Mouse (Mus musculus) heart, postnatal 0 days (tissue): ENCODE results near the gene Arhgap15. TPM values are rescaled to one million over a fixed set of nuclear protein-coding genes. Genes with fewer than 3 reads are reported as not detected.

Experiments used
- ATAC-seq: fragments of 200-750 bp; cut with Nextera tagmentation; 2 replicates; pipeline ENCODE4 v1.8.0; 2017; ENCODE audit warnings: low read depth, moderate number of reproducible peaks, moderate library complexity; ENCODE audit not compliant: insufficient read depth
- DNase-seq: peaks from one replicate; pipeline ENCODE4 v3.0.0-alpha.2; 2016; ENCODE audit warnings: low spot score
- H3K27ac ChIP-seq: fragments of 300-500 bp; sonication (generic); 2 replicates; pipeline ENCODE4 v1.5.1; 2014; ENCODE audit warnings: low read depth, mild to moderate bottlenecking
- H3K27me3 ChIP-seq: fragments of 300-500 bp; sonication (generic); 2 replicates; pipeline ENCODE4 v1.6.1; 2014; ENCODE audit warnings: low read length, mixed read lengths; ENCODE audit not compliant: control insufficient read depth, insufficient read depth
- H3K36me3 ChIP-seq: fragments of 300-500 bp; sonication (generic); replicated peaks from 2 replicates; pipeline ENCODE4 v1.6.1; 2014; ENCODE audit warnings: low read length, mixed read lengths; ENCODE audit not compliant: control insufficient read depth, insufficient read depth
- H3K4me1 ChIP-seq: fragments of 300-500 bp; sonication (generic); 2 replicates; pipeline ENCODE4 v1.6.1; 2014; ENCODE audit warnings: antibody characterized with exemption; ENCODE audit not compliant: control insufficient read depth, insufficient read depth
- H3K4me2 ChIP-seq: fragments of 300-500 bp; sonication (generic); 2 replicates; pipeline ENCODE4 v1.6.1; 2014; ENCODE audit warnings: low read depth, mild to moderate bottlenecking, low read length, moderate library complexity
- H3K4me3 ChIP-seq: fragments of 300-500 bp; sonication (generic); 2 replicates; pipeline ENCODE4 v1.5.1; 2014; ENCODE audit warnings: low read depth, low read length
- H3K9ac ChIP-seq: fragments of 300-500 bp; sonication (generic); replicated peaks from 2 replicates; pipeline ENCODE4 v1.6.1; 2014; ENCODE audit warnings: low read depth, low read length, mixed read lengths
- H3K9me3 ChIP-seq: fragments of 300-500 bp; sonication (generic); replicated peaks from 2 replicates; pipeline ENCODE4 v1.6.1; 2016; ENCODE audit warnings: low read length; ENCODE audit not compliant: control insufficient read depth
- CTCF ChIP-seq: IDR thresholded peaks from 2 replicates; pipeline ENCODE4 v1.5.1; 2016; ENCODE audit warnings: antibody characterized with exemption, control low read depth, low read depth
- EP300 ChIP-seq: IDR thresholded peaks from 2 replicates; pipeline ENCODE4 v1.6.1; 2016; ENCODE audit warnings: antibody characterized with exemption, low read depth
- WGBS: fragments of 180-500 bp; shearing (Covaris S2); extraction: QIAGEN DNeasy Blood & Tissue Kit; methylation state at CpG from one replicate; pipeline ENCODE4 v1.1.7; 2014; 5-methylcytosine and 5-hydroxymethylcytosine counted together
- polyA plus RNA-seq: library from polyadenylated mRNA; unstranded; fragments of >200 nt; fragmentation: Nextera tagmentation; extraction: Ambion mirVana; gene quantifications from 2 replicates; pipeline ENCODE4 v1.2.1, GENCODE M21; 2015
- total RNA-seq: library from RNA; depleted of rRNA; stranded (reverse); fragments of >200 nt; gene quantifications from 2 replicates; pipeline ENCODE4 v1.2.3, GENCODE M21; 2014; ENCODE audit warnings: low replicate concordance

Gene Arhgap15
- total and polyA plus RNA-seq, 2 experiments from 2014 or later, result 0.46 to 1.7 TPM

DNA sequence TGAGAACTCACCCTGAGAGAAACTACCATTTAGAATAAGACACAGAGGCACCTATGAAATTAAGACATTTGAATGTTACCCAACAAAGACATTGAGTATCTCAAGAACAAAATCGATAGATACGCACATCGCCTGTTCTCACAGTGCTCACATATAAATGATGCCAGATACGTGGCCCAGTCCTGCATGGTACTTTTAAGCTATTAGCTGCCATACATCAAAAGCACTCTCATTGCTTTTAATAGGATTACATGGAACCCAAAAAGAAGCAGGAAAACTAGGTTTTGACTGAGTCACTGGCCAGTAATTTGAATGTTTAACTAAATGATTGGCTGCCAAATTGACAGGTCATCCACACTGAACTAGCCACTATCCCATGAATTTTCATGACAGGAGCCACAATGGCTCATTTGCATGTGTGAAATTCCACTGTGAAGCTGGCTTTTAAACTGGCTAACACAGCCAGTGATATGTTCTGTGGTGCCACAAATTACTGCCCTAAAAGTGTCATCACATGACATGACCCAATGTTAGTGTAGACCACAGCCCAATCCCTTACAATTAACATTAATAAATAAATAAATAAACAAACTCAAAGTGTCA, 649.2 kb downstream of the Arhgap15 start:
- H3K4me3 ChIP-seq, result no peak overlapping the region
- H3K27ac ChIP-seq, result no peak overlapping the region
- no peaks in the 10 kb centered on the region for H3K4me1 ChIP-seq
- no peaks in the 10 kb centered on the region for H3K9me3 ChIP-seq
- DNase-seq (no peak), ATAC-seq (no peak)
- 89% methylated on average over 4 of the region's 4 CpGs for WGBS
- H3K27me3 ChIP-seq, result no peaks in the 10 kb centered on the region
- H3K4me2 ChIP-seq, result no peak overlapping the region
- TF ChIP-seq CTCF (no peak), EP300 (no peak)
- no peaks in the 10 kb centered on the region for H3K36me3 ChIP-seq
- H3K9ac ChIP-seq, result no peak overlapping the region

DNA sequence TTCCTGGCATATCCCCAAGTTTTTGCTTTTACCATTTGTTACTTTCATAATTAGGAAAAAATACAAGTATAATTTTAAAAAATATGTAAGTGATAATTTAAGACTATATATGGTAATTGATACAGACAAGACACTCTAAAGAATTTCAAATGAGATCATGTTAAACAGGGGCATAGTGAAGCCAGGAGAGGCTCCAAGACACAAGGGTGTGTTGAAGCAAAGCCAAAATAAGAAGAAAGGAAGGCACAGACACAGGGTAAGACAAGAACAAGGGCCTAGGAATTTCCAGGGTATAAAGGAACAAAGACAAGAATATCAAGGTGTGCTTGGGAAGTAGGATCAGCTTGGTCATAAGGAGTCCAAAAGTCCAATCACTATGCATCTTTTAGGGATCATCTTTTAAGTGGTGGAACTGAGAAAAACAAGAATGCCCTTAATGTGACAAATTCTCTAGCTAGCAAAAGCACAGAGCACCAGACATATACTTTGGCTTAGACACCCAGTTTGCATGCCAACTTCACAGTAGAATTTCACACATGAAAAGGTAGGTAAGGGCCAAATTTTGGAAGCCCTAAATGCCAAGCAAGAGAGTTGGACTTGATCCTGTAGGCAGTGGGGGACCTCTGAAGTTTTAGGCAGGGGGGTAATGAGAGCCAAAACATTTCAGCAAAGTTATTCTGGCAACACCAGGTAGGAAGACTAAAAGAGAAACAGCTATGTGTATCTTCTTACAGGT, 650.7 kb downstream of the Arhgap15 start:
- H3K9ac ChIP-seq, result no peak overlapping the region
- TF ChIP-seq CTCF, result no peak
- no peak for TF ChIP-seq EP300
- no peaks in the 10 kb centered on the region for H3K4me1 ChIP-seq
- H3K27ac ChIP-seq, result no peak overlapping the region
- no peak for ATAC-seq
- no peak overlapping the region for H3K4me3 ChIP-seq
- no peaks in the 10 kb centered on the region for H3K27me3 ChIP-seq
- H3K9me3 ChIP-seq, result no peaks in the 10 kb centered on the region
- H3K4me2 ChIP-seq, result no peak overlapping the region
- DNase-seq, result no peak
- no peaks in the 10 kb centered on the region for H3K36me3 ChIP-seq

- H3K4me1 ChIP-seq, result no peaks in the 10 kb centered on the region
- no peak for ATAC-seq
Measured at GRCm38 (mm10) chr2:44401704-44402422, 653.2 kb downstream of the Arhgap15 start.

GRCm38 (mm10) chr2:44411660-44412059, 663.0 kb downstream of the Arhgap15 start:
- no peaks in the 10 kb centered on the region for H3K36me3 ChIP-seq
- WGBS, result 56% methylated on average over 2 of the region's 2 CpGs

More at GRCm38 (mm10) chr2:44401704-44402422, 653.2 kb downstream of the Arhgap15 start:
- Histone ChIP-seq H3K9ac (no peak overlapping the region), H3K4me3 (no peak overlapping the region), H3K9me3 (0 out of 2 replicates have a peak, but pooled peaks cover 8% of the 10 kb centered on the region), H3K27ac (no peak overlapping the region), H3K4me2 (no peak overlapping the region), H3K27me3 (no peaks in the 10 kb centered on the region), H3K36me3 (no peaks in the 10 kb centered on the region)
- TF ChIP-seq EP300, result no peak
- TF ChIP-seq CTCF, result no peak
- WGBS, result 50% methylated on average over 3 of the region's 3 CpGs
- no peak for DNase-seq

DNA sequence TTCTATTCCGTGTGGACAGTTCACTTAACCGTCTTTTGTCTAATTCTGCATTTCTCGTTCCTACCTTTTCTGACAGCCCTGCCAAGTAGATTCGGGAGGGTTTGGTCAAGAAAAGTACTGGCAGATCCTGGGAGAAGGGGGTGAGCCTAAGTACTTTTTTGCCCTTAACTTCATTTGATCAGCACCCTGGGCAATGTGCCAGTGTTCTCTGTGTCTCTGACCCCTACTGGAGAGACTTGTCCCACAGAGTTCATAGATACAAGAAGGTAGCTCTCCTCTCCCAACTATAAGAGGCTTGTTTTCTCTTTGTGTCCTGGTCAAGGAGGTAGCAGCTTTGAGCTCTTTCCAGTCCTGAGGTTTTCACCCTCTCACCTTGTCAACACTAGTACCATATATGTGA, 667.7 kb downstream of the Arhgap15 start:
- 81% methylated on average over 4 of the region's 4 CpGs for WGBS
- H3K9me3 ChIP-seq, result no peaks in the 10 kb centered on the region
- TF ChIP-seq EP300 (no peak), CTCF (no peak)

More at GRCm38 (mm10) chr2:44411660-44412059, 663.0 kb downstream of the Arhgap15 start:
- Histone ChIP-seq H3K4me3 (no peak overlapping the region), H3K4me1 (no peaks in the 10 kb centered on the region), H3K27me3 (no peaks in the 10 kb centered on the region), H3K27ac (no peak overlapping the region), H3K9me3 (no peaks in the 10 kb centered on the region), H3K9ac (no peak overlapping the region), H3K4me2 (no peak overlapping the region)
- TF ChIP-seq CTCF, result no peak
- no peak for TF ChIP-seq EP300
- ATAC-seq, result no peak
- DNase-seq, result no peak

More for the DNA sequence above, 667.7 kb downstream of the Arhgap15 start:
- Histone ChIP-seq H3K4me1 (no peaks in the 10 kb centered on the region), H3K9ac (no peak overlapping the region), H3K27me3 (no peaks in the 10 kb centered on the region), H3K4me3 (no peak overlapping the region), H3K27ac (no peak overlapping the region), H3K36me3 (no peaks in the 10 kb centered on the region), H3K4me2 (no peak overlapping the region)
- ATAC-seq, result no peak
- no peak for DNase-seq
